Mouse (Mus musculus): ENCODE data around the gene Fli1. TPM values are rescaled to one million over a fixed set of nuclear protein-coding genes. Genes with fewer than 3 reads are reported as not detected.

Gene Fli1
- polyA plus RNA-seq, 1 experiment from 2014 or later: 23.4 TPM

DNA sequence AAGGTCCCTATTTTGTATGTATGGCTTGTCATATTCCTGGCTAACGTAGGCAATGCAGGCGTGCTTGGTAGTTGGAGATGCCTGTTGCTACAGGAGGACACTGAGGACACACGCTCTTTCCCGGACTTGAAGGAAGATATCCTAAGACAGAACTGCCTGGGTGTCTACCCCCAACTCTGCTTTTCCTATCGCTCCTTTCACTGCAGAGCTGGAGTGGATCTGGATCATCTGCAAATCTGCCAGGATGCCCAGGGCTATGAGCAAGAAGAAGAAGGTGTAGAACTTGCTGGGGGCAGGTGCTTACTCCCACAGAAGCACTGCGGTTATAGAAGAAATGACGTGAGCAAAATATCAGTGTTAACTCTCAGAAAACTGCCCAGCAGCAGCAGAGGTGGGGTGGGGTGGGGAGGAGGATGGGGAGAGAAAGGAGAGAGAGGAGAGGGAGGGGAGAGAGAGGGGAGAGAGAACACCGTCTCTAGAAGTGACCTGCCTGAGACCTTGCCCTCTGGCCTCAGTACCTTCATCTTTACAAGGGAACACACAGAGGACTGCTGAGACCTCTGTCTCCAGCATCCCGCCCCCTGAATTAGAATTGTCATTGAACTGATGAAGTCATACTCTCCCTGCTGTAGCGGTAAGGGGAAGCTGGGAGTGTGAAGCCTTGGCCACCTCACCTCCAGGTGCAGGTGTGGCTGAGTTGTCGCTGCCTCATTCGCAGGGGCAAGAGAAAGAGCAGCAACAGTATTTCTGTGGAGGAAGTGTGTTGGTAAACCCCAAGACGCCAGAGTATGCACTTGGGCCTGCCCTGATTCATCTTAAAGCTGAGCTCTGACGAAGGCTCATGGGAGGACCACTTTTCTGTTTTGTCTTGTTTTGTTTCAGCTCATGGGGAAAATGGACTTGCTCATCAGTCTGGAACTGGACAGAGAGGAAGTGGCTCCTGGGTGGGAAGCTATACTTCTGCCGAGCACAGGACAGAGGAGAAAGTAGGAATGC, 35.5 kb downstream of the Fli1 start:
- Histone ChIP-seq H3K9me3 (no peaks in the 10 kb centered on the region), H3K4me1 (peaks cover 45% of the 10 kb centered on the region), H3K36me3 (no peaks in the 10 kb centered on the region), H3K27me3 (no peaks in the 10 kb centered on the region), H3K4me2 (no peak overlapping the region), H3K4me3 (no peak overlapping the region), H3K9ac (no peak overlapping the region), H3K27ac (peak overlapping the region; percentile 43; the same call in 1 of the 2 replicates)
- WGBS: 65% methylated on average over 15 of the region's 15 CpGs
- ATAC-seq (ENCODE audit: insufficient number of reproducible peaks, low FRiP score, low TSS enrichment, low read depth): no peak

GRCm38 (mm10) chr9:32506161-32506560, 36.5 kb downstream of the Fli1 start:
- Histone ChIP-seq H3K27ac (peak overlapping the region; percentile 44; the same call in 1 of the 2 replicates), H3K4me1 (peaks cover 45% of the 10 kb centered on the region)

GRCm38 (mm10) chr9:32505460-32506075, 37.1 kb downstream of the Fli1 start:
- no peak overlapping the region for H3K4me2 ChIP-seq
- no peak overlapping the region for H3K9ac ChIP-seq
- H3K36me3 ChIP-seq: no peaks in the 10 kb centered on the region
- H3K4me1 ChIP-seq: peaks cover 44% of the 10 kb centered on the region
- no peaks in the 10 kb centered on the region for H3K27me3 ChIP-seq
- WGBS: 79% methylated on average over 7 of the region's 7 CpGs
- H3K27ac ChIP-seq: peak overlapping the region; percentile 44; the same call in 1 of the 2 replicates
- no peak for ATAC-seq (ENCODE audit: insufficient number of reproducible peaks, low FRiP score, low TSS enrichment, low read depth)
- no peak overlapping the region for H3K4me3 ChIP-seq
- H3K9me3 ChIP-seq: no peaks in the 10 kb centered on the region

More at GRCm38 (mm10) chr9:32506161-32506560, 36.5 kb downstream of the Fli1 start:
- no peak overlapping the region for H3K4me3 ChIP-seq
- H3K9me3 ChIP-seq: no peaks in the 10 kb centered on the region
- H3K36me3 ChIP-seq: no peaks in the 10 kb centered on the region
- no peak overlapping the region for H3K9ac ChIP-seq
- 45% methylated on average over 8 of the region's 8 CpGs for WGBS
- no peak for ATAC-seq (ENCODE audit: insufficient number of reproducible peaks, low FRiP score, low TSS enrichment, low read depth)
- H3K4me2 ChIP-seq: no peak overlapping the region
- no peaks in the 10 kb centered on the region for H3K27me3 ChIP-seq

- Histone ChIP-seq H3K36me3 (no peaks in the 10 kb centered on the region), H3K27ac (no peak overlapping the region), H3K9me3 (no peaks in the 10 kb centered on the region), H3K4me1 (peaks cover 38% of the 10 kb centered on the region), H3K27me3 (no peaks in the 10 kb centered on the region), H3K4me3 (no peak overlapping the region), H3K4me2 (no peak overlapping the region), H3K9ac (no peak overlapping the region)
- WGBS: 53% methylated on average over 11 of the region's 11 CpGs
- no peak for ATAC-seq (ENCODE audit: insufficient number of reproducible peaks, low FRiP score, low TSS enrichment, low read depth)
Observed at GRCm38 (mm10) chr9:32503995-32504451, 38.6 kb downstream of the Fli1 start.

GRCm38 (mm10) chr9:32503423-32503822, 39.2 kb downstream of the Fli1 start:
- no peak for ATAC-seq (ENCODE audit: insufficient number of reproducible peaks, low FRiP score, low TSS enrichment, low read depth)
- Histone ChIP-seq H3K4me2 (no peak overlapping the region), H3K27me3 (no peaks in the 10 kb centered on the region), H3K9ac (no peak overlapping the region), H3K4me1 (peaks cover 38% of the 10 kb centered on the region), H3K4me3 (no peak overlapping the region), H3K27ac (no peak overlapping the region), H3K9me3 (no peaks in the 10 kb centered on the region), H3K36me3 (no peaks in the 10 kb centered on the region)
- WGBS: 53% methylated on average over 4 of the region's 4 CpGs

DNA sequence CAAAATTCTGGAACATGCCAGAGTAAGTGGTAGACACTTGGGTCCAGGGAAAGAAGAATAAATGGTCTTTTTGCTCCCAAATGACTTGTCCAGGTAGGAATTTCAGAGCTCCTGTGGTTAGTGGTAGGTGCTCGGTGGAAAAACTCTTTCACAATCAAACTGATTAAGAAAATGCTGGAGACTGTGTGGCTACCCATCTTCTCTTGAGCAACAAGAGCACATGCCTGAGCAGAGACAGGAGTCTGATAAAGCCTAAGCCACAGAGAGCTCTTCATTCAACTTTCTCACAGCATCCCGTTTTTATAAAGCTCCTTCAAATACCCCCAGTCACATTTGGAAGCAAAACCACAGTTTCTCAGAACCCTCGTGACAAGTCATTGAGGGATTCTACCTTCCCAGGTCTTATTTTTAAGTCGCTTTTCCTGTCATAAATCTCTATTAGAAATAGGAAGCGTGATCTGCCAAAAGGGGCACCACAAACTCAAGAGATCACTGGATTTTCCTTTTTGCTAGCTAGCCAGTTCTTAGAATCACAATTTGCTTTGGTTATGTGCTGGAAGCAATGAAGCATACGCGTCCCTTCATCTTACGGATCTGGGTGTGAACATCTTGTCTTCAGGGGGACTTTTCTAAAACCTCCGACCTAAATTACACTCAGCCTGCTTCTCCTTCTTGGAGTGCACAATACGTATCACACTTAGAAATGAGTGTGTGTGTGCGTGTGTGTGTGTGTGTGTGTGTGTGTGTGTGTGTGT, 40.2 kb downstream of the Fli1 start:
- Histone ChIP-seq H3K27me3 (no peaks in the 10 kb centered on the region), H3K4me1 (peaks cover 30% of the 10 kb centered on the region), H3K4me2 (no peak overlapping the region), H3K9me3 (no peaks in the 10 kb centered on the region), H3K36me3 (no peaks in the 10 kb centered on the region), H3K9ac (no peak overlapping the region), H3K4me3 (no peak overlapping the region), H3K27ac (no peak overlapping the region)
- 71% methylated on average over 11 of the region's 11 CpGs for WGBS
- ATAC-seq (ENCODE audit: insufficient number of reproducible peaks, low FRiP score, low TSS enrichment, low read depth): no peak

- WGBS: 79% methylated on average over 8 of the region's 8 CpGs
- no peaks in the 10 kb centered on the region for H3K9me3 ChIP-seq
- no peak overlapping the region for H3K4me2 ChIP-seq
- no peak overlapping the region for H3K9ac ChIP-seq
- H3K27me3 ChIP-seq: no peaks in the 10 kb centered on the region
- peaks cover 21% of the 10 kb centered on the region for H3K4me1 ChIP-seq
- H3K4me3 ChIP-seq: no peak overlapping the region
- H3K36me3 ChIP-seq: no peaks in the 10 kb centered on the region
- no peak overlapping the region for H3K27ac ChIP-seq
- no peak for ATAC-seq (ENCODE audit: insufficient number of reproducible peaks, low FRiP score, low TSS enrichment, low read depth)
Observed at GRCm38 (mm10) chr9:32500886-32501285, 41.8 kb downstream of the Fli1 start.

DNA sequence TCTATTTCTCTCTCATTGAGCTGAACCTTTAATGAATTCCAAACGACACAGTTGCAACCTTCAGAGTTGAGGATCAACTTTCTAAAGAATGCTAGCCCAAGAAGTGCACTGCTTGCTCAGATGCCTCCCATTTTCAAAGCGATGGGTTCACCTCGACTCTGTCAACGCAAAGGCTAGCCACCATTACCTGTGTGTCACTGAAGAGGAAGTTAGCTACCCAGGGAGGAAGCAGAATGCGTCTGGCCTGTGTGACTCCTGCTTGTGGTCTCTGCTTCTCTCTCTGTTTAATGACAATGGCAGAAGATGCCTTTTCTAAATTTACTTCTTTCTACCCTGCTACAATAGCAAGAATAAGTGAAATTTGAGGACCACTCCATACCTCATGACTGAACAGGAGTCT, 42.6 kb downstream of the Fli1 start:
- Histone ChIP-seq H3K4me2 (no peak overlapping the region), H3K27me3 (no peaks in the 10 kb centered on the region), H3K36me3 (no peaks in the 10 kb centered on the region), H3K9ac (no peak overlapping the region), H3K4me3 (no peak overlapping the region), H3K9me3 (no peaks in the 10 kb centered on the region), H3K27ac (no peak overlapping the region), H3K4me1 (peaks cover 29% of the 10 kb centered on the region)
- no peak for ATAC-seq (ENCODE audit: insufficient number of reproducible peaks, low FRiP score, low TSS enrichment, low read depth)
- WGBS: 61% methylated on average over 5 of the region's 5 CpGs

- Histone ChIP-seq H3K4me3 (no peak overlapping the region), H3K9ac (no peak overlapping the region), H3K4me1 (peaks cover 35% of the 10 kb centered on the region), H3K4me2 (no peak overlapping the region), H3K9me3 (no peaks in the 10 kb centered on the region), H3K27ac (no peak overlapping the region), H3K36me3 (no peaks in the 10 kb centered on the region), H3K27me3 (no peaks in the 10 kb centered on the region)
- ATAC-seq (ENCODE audit: insufficient number of reproducible peaks, low FRiP score, low TSS enrichment, low read depth): no peak
- WGBS: 43% methylated on average over 6 of the region's 6 CpGs
Observed at GRCm38 (mm10) chr9:32499469-32499868, 43.2 kb downstream of the Fli1 start.

GRCm38 (mm10) chr9:32495643-32495997, 47.0 kb downstream of the Fli1 start:
- Histone ChIP-seq H3K9ac (no peak overlapping the region), H3K4me2 (0 out of 2 replicates have a peak overlapping the region, but pooled peaks have one; percentile 10), H3K36me3 (no peaks in the 10 kb centered on the region), H3K9me3 (no peaks in the 10 kb centered on the region), H3K27ac (peak overlapping the region; percentile 65; the same call in 1 of the 2 replicates), H3K4me3 (no peak overlapping the region), H3K27me3 (no peaks in the 10 kb centered on the region), H3K4me1 (peaks cover 29% of the 10 kb centered on the region)
- ATAC-seq (ENCODE audit: insufficient number of reproducible peaks, low FRiP score, low TSS enrichment, low read depth): no peak
- 25% methylated on average over 7 of the region's 7 CpGs for WGBS

GRCm38 (mm10) chr9:32494891-32495642, 47.6 kb downstream of the Fli1 start:
- Histone ChIP-seq H3K36me3 (no peaks in the 10 kb centered on the region), H3K4me2 (peak overlapping the region; percentile 10; the same call in 1 of the 2 replicates), H3K4me1 (peaks cover 30% of the 10 kb centered on the region), H3K27me3 (no peaks in the 10 kb centered on the region), H3K27ac (peak overlapping the region; percentile 65), H3K9ac (no peak overlapping the region), H3K4me3 (no peak overlapping the region), H3K9me3 (no peaks in the 10 kb centered on the region)
- no peak for ATAC-seq (ENCODE audit: insufficient number of reproducible peaks, low FRiP score, low TSS enrichment, low read depth)
- WGBS: 10% methylated on average over 8 of the region's 8 CpGs

All from limb, embryonic 15.5 days (tissue).